Mouse (Mus musculus) cerebellum, adult 2 months (tissue): ENCODE measurements around the gene Nr1h2.

Experiments used
- CTCF ChIP-seq: fragments of 200-500 bp; IDR thresholded peaks from 2 replicates; pipeline ENCODE4 v1.5.1; 2011; ENCODE audit warnings: low read depth, mild to moderate bottlenecking, control low read depth, low read length, moderate library complexity, borderline replicate concordance; ENCODE audit not compliant: insufficient read depth
- POLR2A ChIP-seq: fragments of 200-500 bp; IDR thresholded peaks from 2 replicates; pipeline ENCODE4 v1.6.1; 2011; ENCODE audit warnings: low read length, control low read depth, borderline replicate concordance; ENCODE audit not compliant: insufficient read depth

DNA sequence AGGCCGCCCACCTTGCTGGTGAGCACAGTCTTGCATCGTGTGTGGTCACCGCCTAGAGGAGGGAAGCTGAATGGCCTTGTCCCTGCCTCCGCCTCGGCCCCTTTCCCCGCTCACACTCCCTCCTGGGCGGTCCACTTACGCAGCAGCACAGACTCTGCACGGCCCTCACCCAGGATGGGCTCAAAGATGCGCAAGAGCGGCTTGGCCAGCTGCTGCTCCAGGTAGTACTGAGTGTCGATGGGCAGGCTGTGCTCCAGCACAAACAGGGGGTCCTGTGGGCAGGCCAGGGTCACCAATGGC is 20.1 kb downstream of the Nr1h2 start:
- no peak for TF ChIP-seq CTCF
- no peak for TF ChIP-seq POLR2A
